Mouse (Mus musculus): ENCODE results near the gene Fut8. TPM values are rescaled to one million over a fixed set of nuclear protein-coding genes. Genes with fewer than 3 reads are reported as not detected.

Fut8 gene
- polyA plus RNA-seq, 1 experiment: 10.9 TPM

DNA sequence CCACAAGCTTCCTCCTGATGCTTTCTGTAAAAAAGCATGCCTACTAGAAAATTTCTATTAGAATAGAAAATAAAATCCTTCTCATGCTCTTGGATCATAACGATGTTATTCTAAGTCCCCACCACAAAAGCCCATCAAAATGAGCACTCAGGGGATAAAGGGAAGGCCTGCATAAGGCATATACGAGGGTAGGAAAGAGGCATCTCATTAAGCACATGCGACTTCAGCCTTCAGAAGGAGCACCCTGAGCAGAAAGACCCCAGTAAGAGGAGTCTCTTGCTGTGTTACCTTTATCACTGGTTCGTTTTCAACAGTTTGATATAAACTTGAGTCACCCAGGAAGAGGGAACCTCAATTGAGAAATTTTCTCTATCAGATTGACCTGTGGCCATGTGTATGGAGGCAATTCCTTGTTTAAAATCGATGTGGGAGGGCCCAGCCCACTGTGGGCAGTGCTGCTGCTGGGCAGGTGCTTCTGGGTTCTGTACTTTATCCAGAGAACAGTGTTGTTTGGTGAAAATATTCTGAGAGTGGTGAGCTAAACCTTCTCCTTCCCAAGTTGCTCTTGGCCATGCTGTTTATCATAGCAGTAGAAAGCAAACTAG, 29.2 kb upstream of the Fut8 start:
- H3K4me1 ChIP-seq (ENCODE audit: control insufficient read depth, insufficient read depth, insufficient read length, low read length): peaks cover 16% of the 10 kb centered on the region; the same call in 1 of the 2 replicates
- 40% methylated on average over 5 of the region's 5 CpGs for WGBS
- TF ChIP-seq CTCF (IDR thresholded peaks at IDR 0.05; ENCODE audit: extremely low read depth, insufficient read length, insufficient replicate concordance, low read depth, low read length) (no peak), POLR2A (IDR thresholded peaks at IDR 0.05; ENCODE audit: low read depth, low read length) (no peak)

GRCm38 (mm10) chr12:77211695-77212208, 26.2 kb upstream of the Fut8 start:
- no peaks in the 10 kb centered on the region for H3K27me3 ChIP-seq (ENCODE audit: control insufficient read depth, insufficient read depth, low read length)
- no peak overlapping the region for H3K27ac ChIP-seq (ENCODE audit: insufficient read depth, low read depth, low read length)
- no peak for TF ChIP-seq POLR2A (IDR thresholded peaks at IDR 0.05; ENCODE audit: low read depth, low read length)
- no peak for TF ChIP-seq CTCF (IDR thresholded peaks at IDR 0.05; ENCODE audit: extremely low read depth, insufficient read length, insufficient replicate concordance, low read depth, low read length)

More for the DNA sequence above, 29.2 kb upstream of the Fut8 start:
- Histone ChIP-seq H3K36me3 (ENCODE audit: control insufficient read depth, insufficient read depth, low read length) (no peaks in the 10 kb centered on the region), H3K4me3 (ENCODE audit: low read depth, low read length) (no peak overlapping the region), H3K27ac (ENCODE audit: insufficient read depth, low read depth, low read length) (peak overlapping the region; percentile 81), H3K27me3 (ENCODE audit: control insufficient read depth, insufficient read depth, low read length) (no peaks in the 10 kb centered on the region)

GRCm38 (mm10) chr12:77213896-77214564, 23.9 kb upstream of the Fut8 start:
- Histone ChIP-seq H3K27ac (ENCODE audit: insufficient read depth, low read depth, low read length) (peak overlapping the region; percentile 76), H3K4me1 (ENCODE audit: control insufficient read depth, insufficient read depth, insufficient read length, low read length) (peaks cover 27% of the 10 kb centered on the region; the same call in 1 of the 2 replicates), H3K4me3 (ENCODE audit: low read depth, low read length) (no peak overlapping the region), H3K36me3 (ENCODE audit: control insufficient read depth, insufficient read depth, low read length) (no peaks in the 10 kb centered on the region), H3K27me3 (ENCODE audit: control insufficient read depth, insufficient read depth, low read length) (no peaks in the 10 kb centered on the region)
- no peak for TF ChIP-seq POLR2A (IDR thresholded peaks at IDR 0.05; ENCODE audit: low read depth, low read length)
- no peak for TF ChIP-seq CTCF (IDR thresholded peaks at IDR 0.05; ENCODE audit: extremely low read depth, insufficient read length, insufficient replicate concordance, low read depth, low read length)
- WGBS: 32% methylated on average over 6 of the region's 6 CpGs

More at GRCm38 (mm10) chr12:77211695-77212208, 26.2 kb upstream of the Fut8 start:
- Histone ChIP-seq H3K4me1 (ENCODE audit: control insufficient read depth, insufficient read depth, insufficient read length, low read length) (peaks cover 21% of the 10 kb centered on the region; the same call in 1 of the 2 replicates), H3K4me3 (ENCODE audit: low read depth, low read length) (no peak overlapping the region), H3K36me3 (ENCODE audit: control insufficient read depth, insufficient read depth, low read length) (no peaks in the 10 kb centered on the region)
- 29% methylated on average over 7 of the region's 7 CpGs for WGBS

GRCm38 (mm10) chr12:77214565-77214909, 23.4 kb upstream of the Fut8 start:
- 37% methylated on average over 3 of the region's 3 CpGs for WGBS
- Histone ChIP-seq H3K36me3 (ENCODE audit: control insufficient read depth, insufficient read depth, low read length) (no peaks in the 10 kb centered on the region), H3K4me3 (ENCODE audit: low read depth, low read length) (no peak overlapping the region), H3K27me3 (ENCODE audit: control insufficient read depth, insufficient read depth, low read length) (no peaks in the 10 kb centered on the region), H3K4me1 (ENCODE audit: control insufficient read depth, insufficient read depth, insufficient read length, low read length) (peaks cover 25% of the 10 kb centered on the region; the same call in 1 of the 2 replicates), H3K27ac (ENCODE audit: insufficient read depth, low read depth, low read length) (peak overlapping the region; percentile 76; the same call in 1 of the 2 replicates)
- TF ChIP-seq CTCF (IDR thresholded peaks at IDR 0.05; ENCODE audit: extremely low read depth, insufficient read length, insufficient replicate concordance, low read depth, low read length): no peak
- TF ChIP-seq POLR2A (IDR thresholded peaks at IDR 0.05; ENCODE audit: low read depth, low read length): no peak

DNA sequence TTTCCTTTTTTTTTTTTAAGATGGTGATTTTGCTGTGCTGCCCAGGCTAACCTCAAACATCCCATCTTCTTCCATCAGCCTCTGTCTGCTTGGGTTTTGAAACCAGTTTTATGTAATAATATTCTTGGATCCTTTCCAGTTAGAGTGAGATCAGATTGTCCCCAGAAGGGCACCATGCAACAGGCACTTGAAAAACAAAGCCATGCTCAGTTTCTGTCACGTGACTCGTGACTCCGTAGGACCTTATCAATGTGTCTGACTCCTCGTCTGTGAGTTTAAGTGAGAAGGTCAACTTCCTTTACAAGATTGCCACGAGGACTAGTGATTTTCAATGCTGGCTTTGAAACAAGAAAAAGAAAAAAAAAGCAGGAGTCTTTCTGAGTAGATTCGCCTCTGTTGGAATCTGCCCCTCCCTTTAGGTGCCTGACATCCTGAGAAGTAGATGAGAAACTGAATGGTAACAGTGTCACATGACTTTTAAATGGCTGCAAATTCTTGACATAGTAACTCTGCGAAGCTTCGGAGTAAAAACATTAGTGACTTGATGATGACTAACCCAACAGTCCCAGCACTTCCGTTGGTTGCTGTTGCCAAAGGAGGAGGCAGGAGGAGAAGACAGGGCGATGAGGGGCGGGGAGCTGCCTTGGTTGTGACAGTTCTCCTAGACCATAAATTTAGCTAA, 21.3 kb upstream of the Fut8 start:
- no peaks in the 10 kb centered on the region for H3K36me3 ChIP-seq (ENCODE audit: control insufficient read depth, insufficient read depth, low read length)
- peak overlapping the region; percentile 29 for H3K27ac ChIP-seq (ENCODE audit: insufficient read depth, low read depth, low read length)
- no peak overlapping the region for H3K4me3 ChIP-seq (ENCODE audit: low read depth, low read length)
- 22% methylated on average over 11 of the region's 11 CpGs for WGBS
- H3K4me1 ChIP-seq (ENCODE audit: control insufficient read depth, insufficient read depth, insufficient read length, low read length): peaks cover 18% of the 10 kb centered on the region; the same call in 1 of the 2 replicates
- H3K27me3 ChIP-seq (ENCODE audit: control insufficient read depth, insufficient read depth, low read length): no peaks in the 10 kb centered on the region
- no peak for TF ChIP-seq POLR2A (IDR thresholded peaks at IDR 0.05; ENCODE audit: low read depth, low read length)

GRCm38 (mm10) chr12:77220616-77221015, 17.3 kb upstream of the Fut8 start:
- TF ChIP-seq CTCF (IDR thresholded peaks at IDR 0.05; ENCODE audit: extremely low read depth, insufficient read length, insufficient replicate concordance, low read depth, low read length): no peak
- no peak for TF ChIP-seq POLR2A (IDR thresholded peaks at IDR 0.05; ENCODE audit: low read depth, low read length)
- 51% methylated on average over 5 of the region's 5 CpGs for WGBS
- no peaks in the 10 kb centered on the region; the same call in 1 of the 2 replicates for H3K27me3 ChIP-seq (ENCODE audit: control insufficient read depth, insufficient read depth, low read length)

More at GRCm38 (mm10) chr12:77220616-77221015, 17.3 kb upstream of the Fut8 start:
- no peak overlapping the region for H3K27ac ChIP-seq (ENCODE audit: insufficient read depth, low read depth, low read length)
- no peak overlapping the region for H3K4me3 ChIP-seq (ENCODE audit: low read depth, low read length)
- H3K4me1 ChIP-seq (ENCODE audit: control insufficient read depth, insufficient read depth, insufficient read length, low read length): peaks cover 9% of the 10 kb centered on the region; the same call in 1 of the 2 replicates
- no peaks in the 10 kb centered on the region for H3K36me3 ChIP-seq (ENCODE audit: control insufficient read depth, insufficient read depth, low read length)

Measured in small intestine, adult 2 months (tissue).